Mouse (Mus musculus) MEL (cell line): ENCODE data around the gene Guk1.

Source experiments
- BHLHE40 ChIP-seq: IDR thresholded peaks from 2 replicates; pipeline ENCODE4 v1.6.1; 2012; ENCODE audit warnings: low read depth, mild to moderate bottlenecking, inconsistent platforms, low read length, improper control_type of control experiment, borderline replicate concordance
- CTCF ChIP-seq, 3 experiments: IDR thresholded peaks in 2 of 3; conservative IDR thresholded peaks in 1 of 3; 2 replicates each; pipeline ENCODE4 v1.5.1; 2011 to 2012; ENCODE audit warnings: low read length in 3 of 3, low read depth in 2 of 3, mild to moderate bottlenecking in 2 of 3, improper control_type of control experiment in 1 of 3, inconsistent platforms in 1 of 3, mixed read lengths in 1 of 3, moderate library complexity in 1 of 3; ENCODE audit not compliant: control insufficient read depth in 1 of 3, insufficient read depth in 1 of 3, poor library complexity in 1 of 3, severe bottlenecking in 1 of 3
- ELF1 ChIP-seq: IDR thresholded peaks from 2 replicates; pipeline ENCODE4 v1.6.1; 2014; ENCODE audit warnings: low read depth, mild to moderate bottlenecking, inconsistent platforms, low read length, improper control_type of control experiment, moderate library complexity
- EP300 ChIP-seq, 2 experiments: IDR thresholded peaks; 2 replicates each; pipeline ENCODE4 v1.6.1; 2011; ENCODE audit warnings: improper control_type of control experiment in 2 of 2, low read length in 2 of 2, low read depth in 1 of 2, mild to moderate bottlenecking in 1 of 2
- GATA1 ChIP-seq: IDR thresholded peaks from 2 replicates; pipeline ENCODE4 v1.6.1; 2011; ENCODE audit warnings: low read depth, low read length, improper control_type of control experiment
- KAT2A ChIP-seq: conservative IDR thresholded peaks from 2 replicates; pipeline ENCODE4 v1.6.1; 2012; ENCODE audit warnings: low read depth, low read length, improper control_type of control experiment, inconsistent platforms
- NRF1 ChIP-seq: IDR thresholded peaks from 2 replicates; pipeline ENCODE4 v1.6.1; 2014; ENCODE audit warnings: low read depth, mild to moderate bottlenecking, inconsistent platforms, low read length, improper control_type of control experiment, moderate library complexity; ENCODE audit not compliant: poor library complexity, insufficient read depth, severe bottlenecking
- POLR2A ChIP-seq, 2 experiments: IDR thresholded peaks; 2 replicates each; pipeline ENCODE4 v1.6.1; 2011 to 2012; ENCODE audit warnings: low read length in 2 of 2, mild to moderate bottlenecking in 2 of 2, control low read depth in 1 of 2, improper control_type of control experiment in 1 of 2, low read depth in 1 of 2, moderate library complexity in 1 of 2; ENCODE audit not compliant: control insufficient read depth in 1 of 2, insufficient read depth in 1 of 2, poor library complexity in 1 of 2
- POLR2AphosphoS2 ChIP-seq: IDR thresholded peaks from 2 replicates; pipeline ENCODE4 v1.6.1; 2011; ENCODE audit warnings: low read length, improper control_type of control experiment
- POLR2AphosphoS5 ChIP-seq: IDR thresholded peaks from 2 replicates; pipeline ENCODE4 v1.6.1; 2012; ENCODE audit warnings: low read depth, borderline replicate concordance, mild to moderate bottlenecking, inconsistent platforms, low read length, moderate library complexity, mixed read lengths
- SIN3A ChIP-seq: IDR thresholded peaks from 2 replicates; pipeline ENCODE4 v1.6.1; 2012; ENCODE audit warnings: low read length, improper control_type of control experiment, inconsistent platforms
- TCF12 ChIP-seq: IDR thresholded peaks from 2 replicates; pipeline ENCODE4 v1.6.1; 2014; ENCODE audit warnings: low read depth, mild to moderate bottlenecking, inconsistent platforms, low read length, improper control_type of control experiment, moderate library complexity
- USF2 ChIP-seq, 2 experiments: IDR thresholded peaks; 2 replicates each; pipeline ENCODE4 v1.6.1; 2011 to 2012; ENCODE audit warnings: improper control_type of control experiment in 2 of 2, low read length in 2 of 2, borderline replicate concordance in 1 of 2, inconsistent platforms in 1 of 2, low read depth in 1 of 2, mild to moderate bottlenecking in 1 of 2; ENCODE audit not compliant: insufficient read depth in 1 of 2
- ZKSCAN1 ChIP-seq: IDR thresholded peaks from 2 replicates; pipeline ENCODE4 v1.6.1; 2012; ENCODE audit warnings: low read depth, mild to moderate bottlenecking, inconsistent platforms, low read length, improper control_type of control experiment, moderate library complexity

- TF ChIP-seq CTCF (IDR thresholded peaks at IDR 0.05 in 2 of 3, conservative IDR thresholded peaks at IDR 0.05 in 1 of 3; ENCODE audit: control insufficient read depth in 1 of 3, insufficient read depth in 1 of 3, low read depth in 2 of 3, low read length in 3 of 3, poor library complexity in 1 of 3, severe bottlenecking in 1 of 3) (no peak), TCF12 (no peak), ZKSCAN1 (no peak), EP300 (IDR thresholded peaks at IDR 0.05; ENCODE audit: low read depth in 1 of 2, low read length in 2 of 2) (no peak), SIN3A (no peak), ELF1 (no peak), GATA1 (no peak), USF2 (IDR thresholded peaks at IDR 0.05; ENCODE audit: borderline replicate concordance in 1 of 2, insufficient read depth in 1 of 2, low read depth in 1 of 2, low read length in 2 of 2) (no peak), POLR2A (IDR thresholded peaks at IDR 0.05; ENCODE audit: control insufficient read depth in 1 of 2, insufficient read depth in 1 of 2, low read depth in 1 of 2, low read length in 2 of 2, poor library complexity in 1 of 2) (no peak), POLR2AphosphoS5 (no peak), KAT2A (no peak), BHLHE40 (no peak), POLR2AphosphoS2 (no peak), NRF1 (no peak)
Measured at GRCm38 (mm10) chr11:59141772-59142370, 50.1 kb downstream of the Guk1 start.
